Mouse (Mus musculus) erythroblast, embryonic 14.5 days (primary cell): ENCODE data around the gene Lrrc9.

Experiments used
- GATA1 ChIP-seq: IDR thresholded peaks from 2 replicates; pipeline ENCODE4 v1.6.1; 2012; ENCODE audit warnings: low read length, inconsistent platforms, mixed read lengths
- TAL1 ChIP-seq: IDR thresholded peaks from 3 replicates; pipeline ENCODE4 v1.6.1; 2012; ENCODE audit warnings: low read length, inconsistent platforms, mixed read lengths

DNA sequence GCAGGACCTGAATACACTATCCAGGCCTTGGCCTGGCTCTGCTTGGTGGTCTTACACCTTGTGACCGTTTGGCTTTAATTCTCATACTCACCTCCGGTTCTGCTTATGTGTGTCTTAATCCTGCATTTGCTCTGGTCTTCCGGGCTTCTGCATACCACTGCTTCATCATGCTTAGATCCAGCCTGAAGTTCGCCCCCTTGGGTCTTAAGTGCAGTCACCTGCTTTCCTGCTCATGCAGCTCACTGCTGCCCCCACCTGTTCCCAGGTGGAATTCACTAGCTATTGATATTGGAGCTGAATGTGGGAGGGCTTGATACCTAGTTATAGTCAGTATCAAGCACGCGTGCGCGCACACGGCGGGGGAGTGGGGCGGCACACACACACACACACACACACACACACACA, 13.9 kb upstream of the Lrrc9 start:
- TF ChIP-seq TAL1 (no peak), GATA1 (no peak)
